Mouse (Mus musculus): Measurements from ENCODE around the gene Alkbh2.

The Alkbh2 gene

DNA sequence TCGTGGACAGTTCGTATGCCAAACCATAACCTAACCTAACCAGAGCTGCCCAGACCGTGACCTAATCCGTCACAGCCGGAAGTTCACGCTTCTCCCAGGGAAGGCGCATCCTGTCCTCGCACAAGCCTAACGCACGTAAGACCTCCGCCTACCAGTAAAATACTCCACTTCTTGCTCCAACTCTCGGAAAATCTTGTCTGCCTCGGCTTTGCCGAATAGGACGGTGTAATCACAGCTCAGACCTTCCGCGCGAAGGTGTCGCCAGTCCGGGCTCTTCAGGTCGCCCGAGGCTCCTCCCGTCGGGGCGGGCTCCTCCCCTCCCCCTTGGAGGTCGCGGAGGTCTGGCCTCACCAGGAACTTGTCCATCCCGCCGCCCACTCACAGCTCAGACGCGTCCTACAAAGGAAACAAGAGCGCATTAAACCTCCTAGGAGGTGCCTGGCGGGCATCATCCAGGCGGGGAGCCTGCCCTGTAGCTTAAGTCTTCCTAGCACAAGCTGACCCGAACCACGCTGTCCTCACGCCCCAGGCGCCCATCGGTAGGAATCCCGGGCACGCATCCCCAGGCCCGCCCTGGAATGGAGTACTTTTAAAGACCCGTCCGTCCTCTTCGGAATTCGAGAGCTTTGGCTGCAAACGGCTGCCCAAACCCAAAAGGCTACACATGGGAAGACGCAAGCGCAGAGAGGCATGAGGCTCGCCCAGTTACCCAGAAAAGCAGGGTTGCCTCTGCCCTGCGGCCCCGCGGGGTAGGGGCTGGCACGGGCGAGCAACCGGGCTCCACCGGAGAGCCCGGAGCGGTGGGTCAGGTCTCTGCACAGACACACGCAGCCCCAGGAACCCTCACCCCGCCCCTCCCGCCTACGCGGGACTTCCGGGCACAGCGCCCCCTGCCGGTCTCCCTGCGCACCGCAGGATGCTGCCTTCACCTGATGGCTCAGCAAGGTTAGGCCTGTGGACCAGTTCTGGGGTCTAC is at the start of gene Alkbh2:
Alkbh2 (minus strand) TSS at position 845 of the 976 bp plus-strand sequence.
- peak; percentile 86 to 90 for DNase-seq

- no peak for DNase-seq
Observed at GRCm38 (mm10) chr5:114176548-114177400, 48.8 kb upstream of the Alkbh2 start.

DNA sequence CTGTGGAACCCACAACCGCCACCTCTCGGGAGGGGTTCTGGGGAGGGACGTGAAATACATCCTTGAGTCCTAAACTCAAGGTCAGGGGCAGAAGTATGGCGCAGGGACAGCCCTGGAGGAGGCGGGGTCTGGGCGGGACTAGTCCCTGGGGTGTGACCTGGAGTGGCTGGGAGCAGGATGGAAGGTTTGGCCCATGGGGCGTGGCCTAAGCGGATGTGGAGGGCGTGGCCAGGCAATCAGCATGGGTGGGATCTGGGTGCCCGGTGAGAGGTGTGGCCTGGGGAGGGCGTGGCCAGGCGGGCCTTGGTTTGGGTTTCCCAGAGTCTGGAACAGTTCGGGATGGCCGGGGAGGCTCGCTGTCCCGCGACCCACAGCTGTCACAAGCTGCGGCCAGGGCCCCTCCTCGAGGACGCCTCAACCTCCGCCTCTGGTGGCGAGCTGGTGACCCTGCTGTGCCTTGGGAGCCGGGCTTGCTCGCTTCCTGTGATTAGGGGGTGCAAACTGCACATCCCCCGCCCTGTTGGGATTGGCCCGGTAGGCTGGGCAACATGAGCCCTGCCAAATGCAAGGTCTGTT is 47.7 kb upstream of the Alkbh2 start:
- peak; percentile 63 to 75 for DNase-seq

DNA sequence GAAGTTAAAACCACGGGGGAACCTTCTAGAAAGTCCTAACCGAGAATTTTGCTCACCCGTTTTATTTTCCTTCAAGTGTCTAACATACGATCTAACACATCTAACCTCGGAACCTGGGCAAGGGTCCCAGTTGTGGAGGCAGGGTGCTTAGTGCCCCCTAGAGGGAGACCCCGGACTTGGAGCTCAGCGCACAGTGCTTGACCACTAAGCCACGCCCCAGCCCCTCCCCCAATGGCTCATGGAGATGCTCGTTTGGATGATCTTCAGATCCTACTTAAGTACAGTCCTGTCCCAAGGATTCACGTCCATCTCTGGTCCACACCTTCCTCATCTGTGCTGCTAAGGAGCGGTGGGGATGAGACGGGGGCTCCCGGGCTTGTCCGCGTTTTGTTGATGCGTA is 46.6 kb upstream of the Alkbh2 start:
- peak; percentile 32 to 41 for DNase-seq

DNA sequence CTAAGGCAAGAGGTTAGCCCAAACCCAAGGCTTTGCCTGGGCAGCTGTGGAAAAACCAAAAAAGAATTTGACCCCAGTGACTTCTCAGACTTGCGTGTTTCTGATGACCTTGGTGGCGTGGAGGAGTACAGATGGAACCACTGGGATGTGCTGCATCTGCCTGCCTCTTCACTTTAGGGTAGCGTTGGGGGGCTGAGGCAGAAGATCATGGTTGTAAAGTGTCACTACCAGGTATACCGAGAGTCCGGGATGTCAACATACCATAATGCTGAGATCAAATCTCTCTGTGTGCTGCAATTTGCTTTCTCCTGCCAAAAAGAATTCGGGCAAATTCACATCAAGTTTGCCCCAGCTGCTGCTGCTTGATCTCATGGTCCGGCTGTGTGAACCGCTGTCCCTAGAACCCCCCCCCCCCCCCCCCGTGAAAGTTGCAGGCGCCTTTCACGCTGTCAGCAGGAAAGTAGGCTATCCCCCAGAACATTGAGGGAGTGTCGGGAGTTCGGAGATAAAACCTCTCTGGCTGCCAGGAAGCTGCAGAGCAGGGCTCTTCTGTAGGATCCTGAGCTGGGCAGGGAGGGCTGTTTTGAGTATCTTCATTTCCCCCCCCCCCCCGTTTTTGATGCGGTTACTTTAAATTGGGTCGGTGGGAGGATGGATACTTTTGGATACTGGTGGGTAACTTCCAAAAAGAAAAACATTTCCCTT is 46.0 kb upstream of the Alkbh2 start:
- no peak for DNase-seq

- no peak for DNase-seq
Observed at GRCm38 (mm10) chr5:114173458-114173857, 45.4 kb upstream of the Alkbh2 start.

- no peak for DNase-seq
Observed at GRCm38 (mm10) chr5:114172936-114173335, 44.9 kb upstream of the Alkbh2 start.

- no peak for DNase-seq
Observed at GRCm38 (mm10) chr5:114170345-114170744, 42.3 kb upstream of the Alkbh2 start.

GRCm38 (mm10) chr5:114163117-114163696 is 35.2 kb upstream of the Alkbh2 start:
- DNase-seq: no peak

DNA sequence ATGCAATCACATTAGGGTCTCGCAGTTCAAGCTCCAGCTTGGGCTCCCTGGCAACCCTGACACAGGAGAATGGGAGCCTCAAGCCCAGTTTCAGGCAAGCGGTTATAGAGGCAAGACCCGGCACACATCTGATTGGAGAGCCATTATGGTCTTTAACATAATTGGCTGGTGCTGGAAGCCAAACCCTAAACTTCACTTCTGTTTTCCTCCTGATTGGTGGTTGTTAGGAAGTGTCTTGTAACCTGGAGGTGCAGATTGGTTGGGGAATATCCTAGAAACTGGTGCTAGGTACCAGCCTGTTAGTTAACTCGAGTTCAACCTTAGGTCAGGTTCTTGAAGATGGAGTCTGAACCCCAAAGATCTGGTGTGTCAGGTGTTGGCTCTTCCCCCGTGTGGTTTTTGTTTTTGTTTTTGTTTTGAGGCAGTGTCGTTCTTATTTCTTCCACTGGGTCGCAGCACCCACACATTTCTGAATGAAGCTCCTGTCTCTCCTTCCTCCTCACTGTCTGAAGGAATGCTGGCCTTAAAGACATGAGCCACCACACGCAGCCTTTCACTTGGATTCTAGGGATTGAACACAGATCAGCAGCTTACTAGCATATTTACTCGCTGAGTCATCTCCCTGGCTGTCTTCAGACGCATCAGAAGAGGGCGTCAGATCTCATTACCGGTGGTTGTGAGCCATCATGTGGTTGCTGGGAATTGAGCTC is 34.2 kb upstream of the Alkbh2 start:
- no peak for DNase-seq

DNA sequence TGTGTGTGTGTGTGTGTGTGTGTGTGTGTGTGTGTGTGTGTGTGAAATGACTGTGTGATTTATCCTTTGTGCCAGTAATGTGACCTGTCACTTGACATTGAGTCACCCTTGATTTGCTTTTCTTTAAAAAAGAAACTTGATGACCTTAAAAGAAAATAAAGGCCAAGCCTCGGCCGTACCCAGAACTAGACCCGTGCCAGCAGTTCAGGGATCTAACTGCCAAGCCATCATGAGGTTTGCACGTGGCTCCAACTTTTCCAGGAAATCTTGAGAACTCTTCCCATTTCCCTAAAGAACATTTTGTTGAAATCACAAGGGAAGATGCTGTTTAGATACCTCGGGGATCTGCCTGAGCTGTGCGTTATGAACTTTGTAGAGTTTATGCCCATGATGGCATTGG is 33.4 kb upstream of the Alkbh2 start:
- DNase-seq: no peak

- DNase-seq: no peak
Observed at GRCm38 (mm10) chr5:114157236-114157635, 29.2 kb upstream of the Alkbh2 start.

GRCm38 (mm10) chr5:114155168-114155933 is 27.3 kb upstream of the Alkbh2 start:
- no peak for DNase-seq

DNA sequence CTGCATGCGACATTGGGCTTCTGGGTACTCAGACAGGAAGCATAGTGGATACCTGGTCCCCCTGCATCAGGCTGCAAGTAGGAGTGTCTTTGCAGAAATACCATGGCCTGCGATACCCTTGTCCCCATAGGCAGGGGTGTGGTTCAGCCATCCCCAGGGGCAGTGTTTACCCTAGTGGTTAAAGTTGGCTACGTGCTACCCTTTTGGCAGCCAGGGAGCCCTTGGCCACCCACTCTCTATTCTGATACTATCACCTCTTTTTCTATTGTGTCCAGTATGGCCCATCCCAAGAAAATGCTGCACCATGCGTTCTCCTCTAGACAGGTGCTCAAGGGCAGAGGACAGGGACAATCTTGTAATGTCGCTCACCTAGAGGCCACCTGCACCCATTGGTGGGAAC is 26.7 kb upstream of the Alkbh2 start:
- no peak for DNase-seq

DNA sequence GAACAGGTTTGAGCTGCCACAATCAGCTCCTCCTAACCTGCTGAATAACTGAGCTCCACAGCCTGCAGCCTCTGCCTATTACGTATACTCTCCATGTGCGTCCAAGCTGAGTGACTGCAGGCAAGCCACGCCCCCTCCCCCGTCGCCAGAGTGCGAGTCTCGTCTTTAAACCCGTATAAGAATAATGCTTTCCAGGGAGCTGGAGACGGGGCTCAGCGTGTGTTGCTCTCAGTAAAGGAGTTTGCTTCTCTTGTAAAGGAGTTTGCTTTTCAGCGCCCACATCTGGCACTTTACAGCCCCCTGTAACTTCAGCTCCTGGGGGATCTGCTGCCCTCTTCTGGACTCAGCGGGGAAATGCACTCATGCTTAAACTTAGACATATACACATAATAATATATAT is 25.5 kb upstream of the Alkbh2 start:
- DNase-seq: no peak

GRCm38 (mm10) chr5:114152359-114153092 is 24.5 kb upstream of the Alkbh2 start:
- DNase-seq: no peak

- no peak for DNase-seq
Observed at GRCm38 (mm10) chr5:114147043-114147972, 19.3 kb upstream of the Alkbh2 start.

DNA sequence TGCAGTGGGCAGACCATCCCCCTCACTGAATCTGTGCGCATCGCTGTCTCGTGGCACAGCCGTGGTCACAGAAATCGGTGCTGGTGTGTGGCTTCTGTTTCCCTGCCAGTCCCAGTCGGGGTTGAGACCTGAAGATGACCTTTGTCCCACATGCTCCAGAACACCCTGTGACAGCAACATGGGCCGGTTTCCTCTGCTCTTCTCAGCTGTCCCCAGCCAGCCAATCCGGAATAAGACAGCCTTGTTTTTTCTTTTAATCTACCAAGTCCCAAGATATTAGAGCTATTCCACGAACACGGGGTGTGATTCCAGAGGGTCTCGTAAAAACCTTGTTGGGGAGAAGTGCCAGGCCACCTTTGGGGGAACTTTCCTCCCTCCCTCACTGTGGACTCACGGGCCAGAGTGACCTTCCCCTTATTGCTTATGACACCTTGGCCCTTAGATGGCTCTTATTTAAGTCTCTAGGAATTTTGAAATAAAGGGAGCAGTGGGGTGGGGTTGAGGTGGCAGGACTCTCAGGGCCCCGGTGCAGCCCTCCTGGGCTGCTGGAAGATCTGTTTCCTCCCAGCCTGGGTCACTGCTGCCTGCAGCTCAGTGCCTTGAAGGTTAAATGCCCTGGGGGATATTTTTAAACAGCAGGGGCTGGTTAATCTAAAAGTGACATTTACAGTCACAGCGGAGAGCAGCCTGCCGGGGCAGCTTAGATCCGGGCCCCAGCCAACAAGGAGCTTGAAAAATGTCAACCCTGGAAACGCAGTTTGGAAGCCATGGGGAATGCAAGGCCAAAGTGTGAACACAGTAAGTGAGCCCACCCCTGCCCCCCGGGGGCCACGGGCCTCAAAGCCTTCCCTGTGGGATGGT is 18.2 kb upstream of the Alkbh2 start, which contains the start of gene Acacb:
Acacb (plus strand) TSS at position 508 of the 861 bp plus-strand sequence.
- DNase-seq: no peak

Data from thymus, postnatal 36 days (tissue).